Mouse (Mus musculus) kidney, embryonic 15.5 days (tissue): ENCODE data around the gene Tmem232. TPM values are rescaled to one million over a fixed set of nuclear protein-coding genes. Genes with fewer than 3 reads are reported as not detected.
"Not testable (repeated sequence)": the region's sequence is repeated elsewhere in the genome, so short reads cannot be mapped to it uniquely, and the experiment has no call there.

ENCODE experiments used
- ATAC-seq: fragments of 200-750 bp; cut with Nextera tagmentation; replicated peaks from 2 replicates; pipeline ENCODE4 v1.8.0; 2017; ENCODE audit warnings: moderate TSS enrichment; ENCODE audit not compliant: low FRiP score
- H3K27ac ChIP-seq: fragments of 300-500 bp; sonication (generic); 2 replicates; pipeline ENCODE4 v1.5.1; 2015; ENCODE audit warnings: mild to moderate bottlenecking, inconsistent platforms
- H3K27me3 ChIP-seq: fragments of 300-500 bp; sonication (generic); 2 replicates; pipeline ENCODE4 v1.6.1; 2015; ENCODE audit warnings: inconsistent platforms
- H3K36me3 ChIP-seq: fragments of 300-500 bp; sonication (generic); 2 replicates; pipeline ENCODE4 v1.6.1; 2015; ENCODE audit warnings: inconsistent platforms
- H3K4me1 ChIP-seq: fragments of 300-500 bp; sonication (generic); 2 replicates; pipeline ENCODE4 v1.6.1; 2015; ENCODE audit warnings: inconsistent platforms
- H3K4me2 ChIP-seq: fragments of 300-500 bp; sonication (generic); 2 replicates; pipeline ENCODE4 v1.6.1; 2015; ENCODE audit warnings: moderate library complexity, mild to moderate bottlenecking, inconsistent platforms
- H3K4me3 ChIP-seq: fragments of 300-500 bp; sonication (generic); replicated peaks from 2 replicates; pipeline ENCODE4 v1.5.1; 2015; ENCODE audit warnings: mild to moderate bottlenecking, inconsistent platforms
- H3K9ac ChIP-seq: fragments of 300-500 bp; sonication (generic); 2 replicates; pipeline ENCODE4 v1.6.1; 2015; ENCODE audit warnings: mild to moderate bottlenecking, inconsistent platforms
- H3K9me3 ChIP-seq: fragments of 300-500 bp; sonication (generic); replicated peaks from 2 replicates; pipeline ENCODE4 v1.6.1; 2016; ENCODE audit warnings: inconsistent platforms
- WGBS: fragments of 180-500 bp; shearing (Covaris S2); methylation state at CpG from one replicate; pipeline ENCODE4 v1.1.7; 2015; ENCODE audit warnings: mixed read lengths; 5-methylcytosine and 5-hydroxymethylcytosine counted together
- polyA plus RNA-seq: library from polyadenylated mRNA; unstranded; fragments of >200 nt; fragmentation: Nextera tagmentation; extraction: Ambion mirVana; gene quantifications from 2 replicates; pipeline ENCODE4 v1.2.1, GENCODE M21; 2015

The Tmem232 gene
- polyA plus RNA-seq, 1 experiment from 2014 or later: not detected

- Histone ChIP-seq H3K9ac (no peak overlapping the region), H3K27ac (no peak overlapping the region), H3K9me3 (no peaks in the 10 kb centered on the region), H3K36me3 (no peaks in the 10 kb centered on the region), H3K27me3 (no peaks in the 10 kb centered on the region), H3K4me3 (no peak overlapping the region), H3K4me1 (no peaks in the 10 kb centered on the region), H3K4me2 (no peak overlapping the region)
- 80% methylated on average over 4 of the region's 4 CpGs for WGBS
- ATAC-seq: no peak
Measured at GRCm38 (mm10) chr17:65340016-65340415, 200.6 kb downstream of the Tmem232 start.

- Histone ChIP-seq H3K4me1 (no peaks in the 10 kb centered on the region), H3K4me3 (no peak overlapping the region), H3K9me3 (no peaks in the 10 kb centered on the region), H3K27ac (no peak overlapping the region), H3K9ac (no peak overlapping the region), H3K4me2 (no peak overlapping the region), H3K36me3 (no peaks in the 10 kb centered on the region), H3K27me3 (no peaks in the 10 kb centered on the region)
- ATAC-seq: no peak
- 93% methylated on average over 8 of the region's 8 CpGs for WGBS
Measured at GRCm38 (mm10) chr17:65330759-65331158, 209.8 kb downstream of the Tmem232 start.

- Histone ChIP-seq H3K27ac (no peak overlapping the region), H3K9ac (no peak overlapping the region), H3K36me3 (no peaks in the 10 kb centered on the region), H3K4me1 (no peaks in the 10 kb centered on the region), H3K4me3 (no peak overlapping the region), H3K9me3 (no peaks in the 10 kb centered on the region), H3K4me2 (no peak overlapping the region), H3K27me3 (no peaks in the 10 kb centered on the region)
- ATAC-seq: no peak
- 9% methylated on average over 2 of the region's 2 CpGs for WGBS
Measured at GRCm38 (mm10) chr17:65325249-65325648, 215.3 kb downstream of the Tmem232 start.

GRCm38 (mm10) chr17:65320623-65321022 lies 220.0 kb downstream of the Tmem232 start:
- ATAC-seq: no peak
- no peak overlapping the region for H3K4me3 ChIP-seq
- H3K27me3 ChIP-seq: no peaks in the 10 kb centered on the region
- no peak overlapping the region for H3K4me2 ChIP-seq
- no peak overlapping the region for H3K27ac ChIP-seq
- H3K9ac ChIP-seq: no peak overlapping the region
- H3K9me3 ChIP-seq: no peaks in the 10 kb centered on the region
- WGBS: 92% methylated on average over 6 of the region's 6 CpGs
- no peaks in the 10 kb centered on the region for H3K4me1 ChIP-seq
- H3K36me3 ChIP-seq: no peaks in the 10 kb centered on the region

- no peak overlapping the region for H3K9ac ChIP-seq
- no peaks in the 10 kb centered on the region for H3K36me3 ChIP-seq
- no peak overlapping the region for H3K27ac ChIP-seq
- H3K4me3 ChIP-seq: no peak overlapping the region
- no peaks in the 10 kb centered on the region for H3K9me3 ChIP-seq
- H3K4me2 ChIP-seq: no peak overlapping the region
- no peaks in the 10 kb centered on the region for H3K27me3 ChIP-seq
- no peaks in the 10 kb centered on the region for H3K4me1 ChIP-seq
- ATAC-seq: no peak
Measured at GRCm38 (mm10) chr17:65299946-65300345, 240.6 kb downstream of the Tmem232 start.

- Histone ChIP-seq H3K9me3 (no peaks in the 10 kb centered on the region), H3K36me3 (no peaks in the 10 kb centered on the region), H3K27me3 (no peaks in the 10 kb centered on the region), H3K27ac (no peak overlapping the region), H3K4me2 (no peak overlapping the region), H3K4me3 (no peak overlapping the region), H3K4me1 (no peaks in the 10 kb centered on the region), H3K9ac (no peak overlapping the region)
- WGBS: 76% methylated on average over 5 of the region's 5 CpGs
- no peak for ATAC-seq
Measured at GRCm38 (mm10) chr17:65297831-65298230, 242.8 kb downstream of the Tmem232 start.

- H3K36me3 ChIP-seq: no peaks in the 10 kb centered on the region
- H3K9ac ChIP-seq: no peak overlapping the region
- no peaks in the 10 kb centered on the region for H3K27me3 ChIP-seq
- H3K9me3 ChIP-seq: no peaks in the 10 kb centered on the region
- H3K4me2 ChIP-seq: no peak overlapping the region
- H3K27ac ChIP-seq: no peak overlapping the region
- WGBS: 69% methylated on average over 2 of the region's 2 CpGs
- H3K4me1 ChIP-seq: no peaks in the 10 kb centered on the region
- ATAC-seq: no peak
- H3K4me3 ChIP-seq: no peak overlapping the region
Measured at GRCm38 (mm10) chr17:65252160-65252559, 288.4 kb downstream of the Tmem232 start.

- no peaks in the 10 kb centered on the region for H3K27me3 ChIP-seq
- no peak overlapping the region for H3K9ac ChIP-seq
- ATAC-seq: no peak
- H3K4me2 ChIP-seq: no peak overlapping the region
- H3K36me3 ChIP-seq: no peaks in the 10 kb centered on the region
- 93% methylated on average over 8 of the region's 8 CpGs for WGBS
- no peaks in the 10 kb centered on the region for H3K9me3 ChIP-seq
- no peak overlapping the region for H3K27ac ChIP-seq
- no peaks in the 10 kb centered on the region for H3K4me1 ChIP-seq
- no peak overlapping the region for H3K4me3 ChIP-seq
Measured at GRCm38 (mm10) chr17:65250261-65250660, 290.3 kb downstream of the Tmem232 start.

- no peaks in the 10 kb centered on the region for H3K36me3 ChIP-seq
- H3K9ac ChIP-seq: no peak overlapping the region
- ATAC-seq: no peak
- H3K27ac ChIP-seq: no peak overlapping the region
- H3K9me3 ChIP-seq: no peaks in the 10 kb centered on the region
- no peaks in the 10 kb centered on the region for H3K4me1 ChIP-seq
- WGBS: 85% methylated on average over 5 of the region's 5 CpGs
- no peak overlapping the region for H3K4me2 ChIP-seq
- H3K4me3 ChIP-seq: no peak overlapping the region
- no peaks in the 10 kb centered on the region for H3K27me3 ChIP-seq
Measured at GRCm38 (mm10) chr17:65243716-65244115, 296.9 kb downstream of the Tmem232 start.

- Histone ChIP-seq H3K4me2 (no peak overlapping the region), H3K9me3 (no peaks in the 10 kb centered on the region), H3K9ac (no peak overlapping the region), H3K4me3 (no peak overlapping the region), H3K36me3 (no peaks in the 10 kb centered on the region), H3K4me1 (no peaks in the 10 kb centered on the region), H3K27ac (no peak overlapping the region), H3K27me3 (no peaks in the 10 kb centered on the region)
- ATAC-seq: no peak
- WGBS: 72% methylated on average over 6 of the region's 6 CpGs
Measured at GRCm38 (mm10) chr17:65225347-65225916, 315.1 kb downstream of the Tmem232 start.

- H3K27me3 ChIP-seq, H3K9ac ChIP-seq, H3K4me3 ChIP-seq, ATAC-seq, H3K4me1 ChIP-seq, H3K36me3 ChIP-seq, H3K27ac ChIP-seq, H3K9me3 ChIP-seq, H3K4me2 ChIP-seq: not testable (repeated sequence)
- 90% methylated on average over 6 of the region's 6 CpGs for WGBS
Measured at GRCm38 (mm10) chr17:65221687-65222086, 318.9 kb downstream of the Tmem232 start.
